Mouse (Mus musculus): ENCODE results near the gene Adpgk. TPM values are rescaled to one million over a fixed set of nuclear protein-coding genes. Genes with fewer than 3 reads are reported as not detected.

Adpgk gene
- polyA plus RNA-seq, 1 experiment from 2014 or later: 21.9 TPM

Other genes with a start within 250 kb of the Adpgk start
- 53.5 and 55.6 TPM in 2 replicates for gene Bbs4, start 62.0 kb downstream of the Adpgk start, polyA plus RNA-seq (2015; fragmentation: Nextera tagmentation; extraction: Ambion mirVana)
- gene Arih1, start 195.1 kb downstream of the Adpgk start, polyA plus RNA-seq (2015; fragmentation: Nextera tagmentation; extraction: Ambion mirVana): 14.3 and 17.1 TPM in 2 replicates
- 60.4 and 62.4 TPM in 2 replicates for gene Hexa, start 248.0 kb downstream of the Adpgk start, polyA plus RNA-seq (2015; fragmentation: Nextera tagmentation; extraction: Ambion mirVana)
- 0.94 and 0.97 TPM in 2 replicates for gene Tmem202, start 248.3 kb downstream of the Adpgk start, polyA plus RNA-seq (2015; fragmentation: Nextera tagmentation; extraction: Ambion mirVana)

Data from midbrain, embryonic 16.5 days (tissue).